15 mouse cellular contexts compared by ENCODE assay signal in the genomic region with DNA sequence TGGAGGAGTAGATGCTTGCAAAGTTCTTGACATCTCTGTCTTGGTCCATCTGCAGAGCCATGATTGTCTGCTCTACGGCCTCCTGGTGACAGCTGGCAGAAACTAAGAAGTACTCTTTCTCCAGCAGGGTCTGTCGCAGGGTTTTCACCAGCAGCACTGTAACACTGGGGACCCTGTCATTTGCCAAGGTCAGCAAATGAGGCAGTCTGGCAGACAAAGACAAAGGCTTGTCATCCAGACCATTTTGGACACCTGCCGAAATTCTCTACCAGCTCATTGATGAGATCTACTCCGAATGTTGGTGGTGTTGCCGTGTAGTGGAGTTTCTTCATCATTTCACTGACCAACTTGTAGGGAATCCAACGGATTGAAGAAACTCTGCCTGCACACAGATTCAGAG.
"Had no signal": no experiment of that assay in that cellular context is flagged by ENCODE, and none has a peak within 500 bp of the region (broad histone marks: within the 10 kb centered on the region; RNA-seq: fewer than 3 reads in every experiment).

No protein-coding gene starts in this region.

- DNase-seq: gastrocnemius, adult 2 months; gastrocnemius, postnatal 14 days; gastrocnemius, postnatal 36 days; heart, adult 11 months; heart, adult 2 months; heart, postnatal 14 days; heart, postnatal 36 days; kidney, adult 11 months; kidney, adult 2 months; kidney, adult 9 months; kidney, postnatal 14 days; kidney, postnatal 36 days; layer of hippocampus, adult 9-11 months; layer of hippocampus, postnatal 36 days; lung, adult 18-20 months had no signal
